Mouse (Mus musculus): ENCODE data around the gene Nell2. TPM values are rescaled to one million over a fixed set of nuclear protein-coding genes. Genes with fewer than 3 reads are reported as not detected.
A peak's percentile ranks its signal among the peaks of the same experiment; 100 is the strongest.

Gene Nell2
- polyA plus RNA-seq, 1 experiment = 319 TPM

- H3K27ac ChIP-seq (ENCODE audit: insufficient read depth, low read length) = no peak overlapping the region
- peaks cover 4% of the 10 kb centered on the region; the same call in 1 of the 2 replicates for H3K4me1 ChIP-seq (ENCODE audit: control insufficient read depth, insufficient read depth, low read length)
- TF ChIP-seq POLR2A (IDR thresholded peaks at IDR 0.05; ENCODE audit: extremely low read depth, insufficient read depth, low read length) (no peak), CTCF (IDR thresholded peaks at IDR 0.05; ENCODE audit: extremely low read depth, insufficient read depth, low read length) (no peak)
- no peak overlapping the region for H3K4me3 ChIP-seq (ENCODE audit: insufficient read depth, low read length)
Measured at GRCm38 (mm10) chr15:95380859-95381258, 147.5 kb downstream of the Nell2 start.

DNA sequence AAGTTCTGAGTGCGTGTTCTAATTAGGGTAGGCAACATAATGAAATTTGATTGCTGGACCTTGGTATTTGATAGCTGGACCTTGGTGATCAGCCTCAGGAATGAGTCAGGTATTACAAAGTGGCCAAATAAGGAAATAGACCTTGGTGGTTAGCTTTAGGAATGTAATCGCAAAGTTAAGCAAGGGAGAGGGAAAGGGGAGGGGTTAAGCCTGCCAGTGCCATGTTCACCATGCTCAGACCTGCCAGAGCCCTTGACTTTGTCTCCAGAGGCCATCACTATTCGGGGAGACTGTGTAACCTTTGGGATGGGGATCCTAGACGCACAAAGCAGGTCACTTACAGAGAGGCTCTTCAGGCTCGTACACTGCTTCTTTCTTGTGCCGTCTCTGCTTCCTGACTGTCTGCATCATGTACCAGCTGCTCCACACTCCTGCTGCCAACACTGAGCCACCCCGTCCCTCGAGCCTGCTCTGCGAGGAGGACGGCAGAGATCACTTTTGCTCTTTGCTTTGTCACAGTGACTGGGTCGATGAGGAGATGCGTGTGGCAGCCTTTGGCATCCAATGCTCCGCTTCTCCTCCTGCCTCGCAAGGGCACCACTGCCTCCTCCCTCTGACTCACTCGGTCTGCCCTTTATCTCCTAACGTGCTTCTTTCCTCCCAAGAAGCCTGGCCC, 157.5 kb downstream of the Nell2 start:
- Histone ChIP-seq H3K27ac (ENCODE audit: insufficient read depth, low read length) (no peak overlapping the region), H3K4me1 (ENCODE audit: control insufficient read depth, insufficient read depth, low read length) (no peaks in the 10 kb centered on the region; the same call in 1 of the 2 replicates), H3K4me3 (ENCODE audit: insufficient read depth, low read length) (no peak overlapping the region)
- TF ChIP-seq CTCF (IDR thresholded peaks at IDR 0.05; ENCODE audit: extremely low read depth, insufficient read depth, low read length) (no peak), POLR2A (IDR thresholded peaks at IDR 0.05; ENCODE audit: extremely low read depth, insufficient read depth, low read length) (no peak)

DNA sequence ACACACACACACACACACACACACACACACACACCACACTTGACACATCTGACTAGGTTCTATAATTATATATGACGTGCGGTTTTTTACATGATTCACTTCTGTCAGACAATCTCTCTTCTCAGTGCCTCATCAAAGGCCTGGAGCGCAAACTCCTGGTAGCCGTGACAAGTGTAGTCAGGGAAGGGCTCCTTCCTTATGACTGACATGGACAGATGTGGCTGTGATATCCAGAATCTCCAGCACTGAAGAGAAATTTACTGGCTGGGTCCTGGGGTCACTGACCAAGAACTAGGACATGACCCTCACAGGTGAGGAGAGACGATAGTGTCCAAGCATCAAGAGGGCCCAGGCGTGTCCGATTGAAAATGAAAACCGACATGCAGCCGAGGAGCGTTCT, 160.2 kb downstream of the Nell2 start:
- Histone ChIP-seq H3K27ac (ENCODE audit: insufficient read depth, low read length) (no peak overlapping the region), H3K4me1 (ENCODE audit: control insufficient read depth, insufficient read depth, low read length) (no peaks in the 10 kb centered on the region; the same call in 1 of the 2 replicates), H3K4me3 (ENCODE audit: insufficient read depth, low read length) (no peak overlapping the region)
- TF ChIP-seq POLR2A (IDR thresholded peaks at IDR 0.05; ENCODE audit: extremely low read depth, insufficient read depth, low read length) (no peak), CTCF (IDR thresholded peaks at IDR 0.05; ENCODE audit: extremely low read depth, insufficient read depth, low read length) (no peak)

- H3K4me3 ChIP-seq (ENCODE audit: insufficient read depth, low read length) = no peak overlapping the region
- no peak overlapping the region for H3K27ac ChIP-seq (ENCODE audit: insufficient read depth, low read length)
- no peaks in the 10 kb centered on the region for H3K4me1 ChIP-seq (ENCODE audit: control insufficient read depth, insufficient read depth, low read length)
- no peak for TF ChIP-seq POLR2A (IDR thresholded peaks at IDR 0.05; ENCODE audit: extremely low read depth, insufficient read depth, low read length)
- TF ChIP-seq CTCF (IDR thresholded peaks at IDR 0.05; ENCODE audit: extremely low read depth, insufficient read depth, low read length) = no peak
Measured at GRCm38 (mm10) chr15:95366506-95366905, 161.9 kb downstream of the Nell2 start.

DNA sequence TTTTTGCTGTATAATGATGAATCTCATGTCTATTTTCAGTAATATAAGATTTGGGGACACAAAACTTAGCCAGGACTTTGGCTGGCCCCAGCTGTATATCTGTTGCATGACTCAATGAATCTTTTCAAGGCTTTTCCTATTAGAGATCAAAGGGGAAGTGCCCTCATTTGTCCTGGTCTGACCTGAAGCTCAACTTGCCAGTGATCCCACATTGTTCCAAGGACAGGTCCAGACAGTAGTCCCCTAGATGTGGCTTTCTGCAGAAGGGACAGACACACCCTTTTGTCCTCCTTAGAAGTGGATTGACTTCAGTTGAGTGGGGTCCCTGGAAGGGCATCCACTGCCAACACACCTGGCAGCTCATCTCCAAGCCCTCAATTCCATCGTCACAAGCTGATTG, 173.6 kb downstream of the Nell2 start:
- Histone ChIP-seq H3K4me3 (ENCODE audit: insufficient read depth, low read length) (no peak overlapping the region), H3K4me1 (ENCODE audit: control insufficient read depth, insufficient read depth, low read length) (peaks cover 6% of the 10 kb centered on the region), H3K27ac (ENCODE audit: insufficient read depth, low read length) (no peak overlapping the region)
- TF ChIP-seq POLR2A (IDR thresholded peaks at IDR 0.05; ENCODE audit: extremely low read depth, insufficient read depth, low read length) = no peak
- TF ChIP-seq CTCF (IDR thresholded peaks at IDR 0.05; ENCODE audit: extremely low read depth, insufficient read depth, low read length) = no peak

DNA sequence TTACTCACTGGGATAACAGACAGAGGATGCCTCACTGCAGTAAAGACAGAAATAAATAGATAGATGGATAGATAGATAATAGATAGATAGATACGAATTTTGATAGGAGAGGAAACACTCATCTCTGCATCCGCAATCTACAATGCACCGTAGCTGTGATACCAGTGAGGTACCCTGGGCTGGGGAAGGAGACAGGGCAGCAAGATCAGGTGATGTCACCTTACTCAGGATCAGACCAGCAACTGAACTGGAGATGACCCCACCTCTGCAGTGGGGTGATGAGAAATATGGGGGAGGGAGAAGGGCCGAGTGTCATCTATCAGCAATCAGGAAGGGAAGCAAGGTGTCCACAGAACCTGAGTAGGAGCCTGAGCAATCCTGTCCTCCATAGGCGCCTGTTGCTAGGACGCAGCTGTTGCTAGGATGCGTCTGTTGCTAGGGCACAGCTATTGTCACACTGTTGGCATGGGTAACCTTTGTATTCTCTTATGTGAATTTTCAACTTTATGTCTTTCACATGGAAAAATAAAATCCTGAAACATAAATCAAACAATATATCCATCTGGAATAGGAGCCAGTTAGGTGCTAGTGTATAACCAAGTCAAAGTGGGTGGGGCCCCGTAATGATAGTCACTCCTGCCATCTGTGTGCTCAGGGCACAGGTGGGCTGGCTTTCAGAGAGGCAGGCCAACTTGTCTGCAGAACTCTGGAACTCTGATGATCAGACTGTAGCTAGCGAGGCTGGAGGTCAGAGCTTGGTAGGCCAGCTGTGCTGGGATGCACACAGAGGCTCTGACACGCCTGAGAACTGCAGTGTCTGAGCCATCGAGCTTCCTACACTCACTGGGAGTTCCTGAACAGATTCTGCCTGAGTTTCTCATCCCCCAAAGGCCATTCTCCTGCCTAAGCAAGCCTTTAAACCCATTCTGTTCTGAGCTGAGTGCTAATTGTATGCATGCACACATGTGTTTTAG, 193.7 kb downstream of the Nell2 start:
- Histone ChIP-seq H3K27ac (ENCODE audit: insufficient read depth, low read length) (peak overlapping the region; percentile 63), H3K4me3 (ENCODE audit: insufficient read depth, low read length) (no peak overlapping the region)
- TF ChIP-seq CTCF (IDR thresholded peaks at IDR 0.05; ENCODE audit: extremely low read depth, insufficient read depth, low read length) = no peak
- TF ChIP-seq POLR2A (IDR thresholded peaks at IDR 0.05; ENCODE audit: extremely low read depth, insufficient read depth, low read length) = no peak

GRCm38 (mm10) chr15:95333229-95333628, 195.1 kb downstream of the Nell2 start:
- no peak overlapping the region for H3K27ac ChIP-seq (ENCODE audit: insufficient read depth, low read length)
- TF ChIP-seq CTCF (IDR thresholded peaks at IDR 0.05; ENCODE audit: extremely low read depth, insufficient read depth, low read length) = no peak
- H3K4me1 ChIP-seq (ENCODE audit: control insufficient read depth, insufficient read depth, low read length) = peaks cover 17% of the 10 kb centered on the region
- H3K4me3 ChIP-seq (ENCODE audit: insufficient read depth, low read length) = no peak overlapping the region

More for the DNA sequence above, 193.7 kb downstream of the Nell2 start:
- H3K4me1 ChIP-seq (ENCODE audit: control insufficient read depth, insufficient read depth, low read length) = peaks cover 14% of the 10 kb centered on the region

DNA sequence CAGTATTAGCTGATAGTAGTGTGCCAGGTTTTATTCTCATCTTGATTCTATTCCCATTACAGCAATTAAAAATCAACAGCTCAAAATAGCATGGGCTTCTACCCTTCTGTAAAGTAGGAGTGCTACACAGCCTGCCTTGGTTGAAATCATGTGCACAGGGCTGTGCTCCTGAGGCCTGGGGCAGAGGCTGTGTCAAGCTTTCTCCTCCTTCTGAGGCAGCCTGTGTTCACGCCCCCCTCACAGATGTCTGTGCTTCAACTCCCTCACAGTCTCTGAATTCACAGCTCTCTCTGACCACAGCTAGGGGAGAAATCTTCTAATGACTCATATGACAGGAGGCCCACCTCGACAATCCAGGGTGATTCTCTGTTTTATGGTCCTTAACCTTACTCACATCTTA, 197.4 kb downstream of the Nell2 start:
- Histone ChIP-seq H3K4me3 (ENCODE audit: insufficient read depth, low read length) (no peak overlapping the region), H3K4me1 (ENCODE audit: control insufficient read depth, insufficient read depth, low read length) (peaks cover 15% of the 10 kb centered on the region), H3K27ac (ENCODE audit: insufficient read depth, low read length) (no peak overlapping the region)
- TF ChIP-seq POLR2A (IDR thresholded peaks at IDR 0.05; ENCODE audit: extremely low read depth, insufficient read depth, low read length) = no peak
- no peak for TF ChIP-seq CTCF (IDR thresholded peaks at IDR 0.05; ENCODE audit: extremely low read depth, insufficient read depth, low read length)

DNA sequence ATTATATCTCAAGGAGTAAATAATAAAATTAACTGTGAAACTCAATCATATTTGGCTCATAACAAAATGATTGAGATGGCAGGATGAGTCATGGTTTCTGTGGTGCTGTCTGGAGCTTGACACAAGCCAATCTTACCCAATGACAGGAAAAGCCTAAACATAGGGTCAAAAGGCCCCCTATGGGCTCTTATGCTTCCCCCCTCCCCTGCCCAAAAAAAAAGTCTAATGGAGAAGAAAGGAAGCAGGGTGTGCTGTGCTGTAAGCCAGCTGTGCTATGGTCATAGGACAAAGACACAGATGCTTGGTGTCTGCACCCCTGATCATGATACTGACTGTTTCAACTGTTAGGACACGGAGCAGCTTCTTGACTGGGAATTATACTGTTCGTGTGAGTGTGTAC, 205.6 kb downstream of the Nell2 start:
- no peak for TF ChIP-seq POLR2A (IDR thresholded peaks at IDR 0.05; ENCODE audit: extremely low read depth, insufficient read depth, low read length)
- TF ChIP-seq CTCF (IDR thresholded peaks at IDR 0.05; ENCODE audit: extremely low read depth, insufficient read depth, low read length) = no peak
- no peak overlapping the region for H3K27ac ChIP-seq (ENCODE audit: insufficient read depth, low read length)
- no peak overlapping the region for H3K4me3 ChIP-seq (ENCODE audit: insufficient read depth, low read length)
- peaks cover 2% of the 10 kb centered on the region for H3K4me1 ChIP-seq (ENCODE audit: control insufficient read depth, insufficient read depth, low read length)

All from cortical plate, adult 2 months (tissue).